Mouse (Mus musculus) sigmoid colon, adult 10 weeks (tissue): ENCODE measurements around the gene Gdpd3. TPM values are rescaled to one million over a fixed set of nuclear protein-coding genes. Genes with fewer than 3 reads are reported as not detected.

Experiments
- polyA plus RNA-seq: library from polyadenylated mRNA; stranded (reverse); fragments of 350-450 nt; fragmentation: Illumina TruSeq; extraction: RNeasy Lipid Tissue Mini Kit (QIAGEN cat#74804); gene quantifications from one replicate; pipeline ENCODE4 v1.2.3, GENCODE M21; 2014; ENCODE audit warnings: low read depth, low replicate concordance

Gene Gdpd3
- polyA plus RNA-seq: 3.2 TPM

DNA sequence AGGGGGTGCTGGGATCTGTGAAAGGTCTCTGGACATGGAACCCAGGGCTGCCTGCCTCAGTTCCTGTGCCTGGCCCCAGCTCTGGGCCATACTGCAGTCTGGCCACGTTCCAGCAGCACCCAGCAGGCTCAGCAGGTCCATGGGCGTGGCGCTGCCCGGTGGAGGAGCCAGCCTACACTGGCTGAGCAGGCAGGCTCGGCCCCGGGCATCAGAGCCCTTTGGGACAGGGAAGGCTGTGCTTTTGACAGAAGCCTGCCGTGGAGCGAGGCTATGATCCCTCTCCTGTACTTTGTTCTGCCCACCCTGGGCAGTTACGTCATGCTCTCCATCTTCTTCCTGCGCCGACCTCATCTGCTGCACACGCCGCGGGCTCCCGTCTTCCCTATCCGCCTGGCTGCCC lies at the start of gene Gdpd3:
TSS of gene Gdpd3 (plus strand) at position 134 of the 400 bp plus-strand sequence.

DNA sequence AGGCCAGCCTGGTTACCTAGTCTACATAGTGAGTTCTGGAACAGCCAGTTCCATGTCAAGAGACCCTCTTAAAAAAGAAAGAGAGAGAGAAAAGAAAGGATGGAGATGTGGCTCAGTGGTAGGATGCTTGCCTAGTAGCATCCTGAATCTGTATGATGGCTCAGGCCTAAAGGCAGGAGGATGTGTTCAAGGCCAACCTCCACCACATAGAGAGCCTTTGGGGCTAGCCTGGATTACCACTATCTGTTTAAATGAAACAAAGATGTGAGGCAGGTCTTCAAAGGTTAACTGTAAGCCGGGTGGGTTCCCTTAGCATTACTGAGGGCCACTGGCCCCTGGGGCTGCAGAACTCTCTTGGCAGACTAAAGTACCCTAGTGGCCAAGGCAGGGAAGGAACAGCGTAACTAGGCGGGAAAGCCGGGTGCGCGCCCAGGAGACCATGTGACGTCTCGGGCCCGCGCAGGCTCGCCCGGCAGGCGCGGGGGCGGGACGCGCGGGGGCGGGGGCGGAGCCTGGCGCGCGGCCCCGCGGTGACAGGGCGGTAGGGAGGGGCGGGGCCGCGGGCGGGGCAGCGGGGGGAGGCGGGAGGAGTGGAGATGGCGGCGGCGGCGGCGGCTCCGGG lies 7.0 kb upstream of the Gdpd3 start, which contains the start of gene Mapk3:
TSS of gene Mapk3 (plus strand) at position 552 of the 622 bp plus-strand sequence.

DNA sequence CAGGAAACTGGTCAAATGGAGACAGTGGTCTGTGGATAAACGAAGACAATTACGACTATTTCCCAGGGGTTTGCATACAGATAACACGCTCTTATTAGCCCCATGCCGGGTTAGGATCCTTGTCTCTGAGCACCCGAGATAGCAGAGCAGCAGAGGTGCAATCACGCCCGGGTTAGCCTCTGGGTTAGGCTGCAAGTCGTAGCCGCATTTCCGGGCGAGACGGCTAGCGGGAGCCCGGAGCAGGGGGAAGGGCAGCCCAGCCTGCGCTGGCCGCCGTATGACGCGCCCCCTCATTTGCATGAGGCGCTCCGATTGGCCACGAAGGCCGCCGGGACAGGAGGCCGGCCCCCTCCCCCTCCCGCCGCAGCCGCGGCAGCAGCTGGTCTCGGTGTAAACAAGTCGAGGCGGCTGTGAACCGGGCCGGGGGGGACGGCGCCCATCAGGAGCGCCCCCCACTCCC lies 10.5 kb downstream of the Gdpd3 start, which contains the start of gene Ypel3:
TSS of gene Ypel3 (plus strand) at position 358 of the 460 bp plus-strand sequence.

DNA sequence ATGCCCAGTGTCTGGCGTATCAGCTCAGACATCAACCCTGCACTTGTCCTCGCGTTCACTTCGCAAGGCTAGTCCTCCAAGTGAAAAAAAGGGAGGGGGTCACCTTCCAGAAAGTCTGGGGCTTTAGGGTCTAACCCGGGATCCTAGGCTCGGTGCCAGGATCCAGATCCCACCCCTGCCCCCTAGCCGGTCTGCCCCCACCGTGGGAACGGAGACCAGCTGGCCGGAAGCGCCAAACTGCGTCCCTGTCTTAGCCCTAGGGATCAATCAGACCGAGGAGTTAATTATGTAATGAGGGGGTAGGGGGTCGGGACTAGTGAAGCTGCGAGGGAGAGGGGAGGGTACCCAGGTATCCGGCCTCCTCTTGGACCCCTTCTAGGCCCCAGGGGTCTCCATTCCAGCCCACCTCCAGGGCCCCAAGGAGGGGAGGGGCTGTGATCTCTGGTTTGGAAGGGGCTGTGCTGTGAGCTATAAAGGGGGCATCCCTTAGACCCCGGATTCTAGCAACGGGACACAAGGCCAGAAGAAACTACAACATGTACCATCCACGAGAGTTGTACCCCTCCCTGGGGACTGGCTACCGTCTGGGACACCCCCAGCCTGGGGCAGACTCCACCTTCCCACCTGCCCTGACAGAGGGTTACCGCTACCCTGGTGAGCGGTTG lies 15.0 kb downstream of the Gdpd3 start, which contains the start of gene Tbx6:
TSS of gene Tbx6 (plus strand) at position 513 of the 665 bp plus-strand sequence.

DNA sequence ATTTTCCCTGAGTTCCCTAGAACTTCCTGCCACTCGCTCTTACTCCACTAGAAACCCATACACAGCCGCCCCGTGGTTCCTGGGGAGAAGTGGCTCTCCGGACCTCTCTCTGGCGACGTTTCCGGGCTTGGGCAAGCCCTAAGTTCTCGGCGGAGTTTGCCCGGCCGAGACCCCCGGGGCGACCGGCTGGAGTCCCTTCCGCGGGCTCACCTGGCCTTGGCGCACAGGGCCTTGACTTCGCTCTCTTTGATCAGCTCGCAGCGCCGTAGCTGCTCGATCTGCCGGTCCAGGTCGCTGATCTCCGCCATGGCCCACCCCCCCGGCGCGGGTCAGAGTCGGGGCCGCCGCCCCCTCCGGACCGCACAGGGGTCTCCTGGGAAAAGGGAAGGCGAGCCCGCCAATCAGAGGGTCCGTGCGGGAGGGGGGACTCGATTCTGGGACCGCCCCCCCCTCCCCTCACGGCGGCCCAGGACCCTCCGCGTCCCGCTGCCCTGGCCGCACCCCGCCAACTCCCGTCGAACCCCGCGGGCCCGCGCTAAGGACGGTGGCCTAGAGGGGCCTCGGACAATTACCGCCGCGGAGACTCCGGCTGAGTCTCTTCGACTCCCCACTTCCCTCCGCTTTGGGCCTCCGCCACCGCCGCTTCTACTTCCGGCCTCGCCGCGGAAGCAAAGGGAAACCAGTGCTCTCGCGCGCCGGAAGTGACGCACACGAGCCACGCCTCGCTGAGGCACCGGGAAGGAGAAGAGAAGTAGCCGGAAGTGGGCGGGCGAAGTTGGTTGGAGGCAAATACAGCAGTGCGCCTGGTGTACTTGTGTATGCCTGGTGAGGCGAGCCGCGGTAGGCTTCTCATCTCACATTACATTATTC lies 26.0 kb downstream of the Gdpd3 start, which contains the start of gene Ppp4c:
TSS of gene Ppp4c (minus strand) at position 646 of the 870 bp plus-strand sequence.

DNA sequence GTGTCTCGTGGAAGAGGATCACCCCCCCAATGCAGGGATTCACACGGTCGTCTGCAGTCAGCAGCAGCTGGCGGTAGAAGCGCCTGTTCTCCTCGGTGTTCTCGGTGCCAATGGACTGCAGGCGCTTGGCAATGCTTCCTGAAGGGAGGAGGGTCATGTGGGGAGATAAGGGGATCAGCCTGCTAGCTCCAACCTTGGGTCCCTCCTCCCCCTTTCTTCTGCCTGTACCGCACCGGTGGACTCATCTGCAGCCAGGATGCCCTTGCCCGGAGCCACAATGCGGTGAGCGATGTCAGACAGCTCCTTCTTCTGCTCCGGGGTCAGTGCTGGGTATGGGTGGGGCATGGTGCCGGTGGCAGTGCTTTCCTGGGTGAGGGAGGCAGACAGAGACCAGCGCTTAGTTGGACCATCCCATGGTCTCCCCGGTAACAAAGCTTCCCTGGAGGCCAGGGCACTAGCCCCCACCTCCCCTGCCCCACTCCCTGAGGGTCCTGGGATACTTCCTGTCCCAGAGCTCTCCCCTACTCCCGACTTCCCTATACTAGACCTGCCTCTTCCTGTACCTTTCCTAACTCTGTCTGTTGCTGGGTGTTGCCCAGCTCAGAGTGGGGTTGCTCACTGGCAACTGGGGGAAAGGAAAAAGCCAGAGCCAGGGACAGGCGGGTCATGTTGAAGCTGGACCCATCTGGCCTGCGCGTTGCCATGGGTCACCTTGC lies 31.4 kb downstream of the Gdpd3 start, which contains the start of gene Fam57b:
TSS of gene Fam57b (plus strand) at position 258 of the 716 bp plus-strand sequence.

Other genes starting within 250 kb of the Gdpd3 start
- 225 TPM for gene Eif3c, start 199.9 kb upstream of the Gdpd3 start, polyA plus RNA-seq
- gene Apobr, start 181.4 kb upstream of the Gdpd3 start, polyA plus RNA-seq: 0.22 TPM
- 4.5 TPM for gene Cln3, start 180.5 kb upstream of the Gdpd3 start, polyA plus RNA-seq
- gene Il27, start 171.4 kb upstream of the Gdpd3 start, polyA plus RNA-seq: not detected
- 62.1 TPM for gene Nupr1, start 135.5 kb upstream of the Gdpd3 start, polyA plus RNA-seq
- gene Sgf29, start 117.0 kb upstream of the Gdpd3 start, polyA plus RNA-seq: 3.5 TPM
- 841 TPM for gene Sult1a1, start 89.9 kb upstream of the Gdpd3 start, polyA plus RNA-seq
- gene Bola2, start 70.9 kb upstream of the Gdpd3 start, polyA plus RNA-seq: 0.41 TPM
- 3.5 TPM for gene Slx1b, start 70.5 kb upstream of the Gdpd3 start, polyA plus RNA-seq
- 4.6 TPM for gene Coro1a, start 58.5 kb upstream of the Gdpd3 start, polyA plus RNA-seq
- 43.9 TPM for gene Mapk3, start 6.7 kb upstream of the Gdpd3 start, polyA plus RNA-seq
- gene Ypel3, start 10.6 kb downstream of the Gdpd3 start, polyA plus RNA-seq: 17.7 TPM
- gene Tbx6, start 15.1 kb downstream of the Gdpd3 start, polyA plus RNA-seq: not detected
- gene Ppp4c, start 26.2 kb downstream of the Gdpd3 start, polyA plus RNA-seq: 47.0 TPM
- gene Fam57b, start 31.3 kb downstream of the Gdpd3 start, polyA plus RNA-seq: not detected
- not detected for gene 4930451I11Rik, start 65.3 kb downstream of the Gdpd3 start, polyA plus RNA-seq
- not detected for gene Doc2a, start 81.1 kb downstream of the Gdpd3 start, polyA plus RNA-seq
- gene Hirip3, start 95.6 kb downstream of the Gdpd3 start, polyA plus RNA-seq: 11.7 TPM
- 17.4 TPM for gene Ino80e, start 96.0 kb downstream of the Gdpd3 start, polyA plus RNA-seq
- 10.1 TPM for gene Taok2, start 118.4 kb downstream of the Gdpd3 start, polyA plus RNA-seq
- gene Tmem219, start 156.6 kb downstream of the Gdpd3 start, polyA plus RNA-seq: 12.7 TPM
- gene Kctd13, start 162.5 kb downstream of the Gdpd3 start, polyA plus RNA-seq: 6.1 TPM
- gene Asphd1, start 183.2 kb downstream of the Gdpd3 start, polyA plus RNA-seq: not detected
- 2.1 TPM for gene Sez6l2, start 184.2 kb downstream of the Gdpd3 start, polyA plus RNA-seq
- gene Cdipt, start 209.6 kb downstream of the Gdpd3 start, polyA plus RNA-seq: 14.6 TPM
- gene Cdiptos, start 209.8 kb downstream of the Gdpd3 start, polyA plus RNA-seq: 1.6 TPM
- 2.1 TPM for gene Mvp, start 248.3 kb downstream of the Gdpd3 start, polyA plus RNA-seq